Mouse (Mus musculus) erythroblast, embryonic 14.5 days (primary cell): ENCODE data around the gene Hoxa7. TPM values are rescaled to one million over a fixed set of nuclear protein-coding genes. Genes with fewer than 3 reads are reported as not detected.
A peak's percentile ranks its signal among the peaks of the same experiment; 100 is the strongest.

ENCODE experiments used
- H3K27me3 ChIP-seq: 2 replicates; pipeline ENCODE4 v1.6.1; 2012; ENCODE audit warnings: inconsistent platforms; ENCODE audit not compliant: control insufficient read depth
- H3K36me3 ChIP-seq: 2 replicates; pipeline ENCODE4 v1.6.1; 2012; ENCODE audit warnings: mild to moderate bottlenecking, inconsistent platforms; ENCODE audit not compliant: control insufficient read depth
- H3K4me1 ChIP-seq: 2 replicates; pipeline ENCODE4 v1.6.1; 2012; ENCODE audit warnings: inconsistent platforms; ENCODE audit not compliant: control insufficient read depth
- H3K4me3 ChIP-seq: replicated peaks from 2 replicates; pipeline ENCODE3; 2012; ENCODE audit warnings: moderate library complexity, mild to moderate bottlenecking, inconsistent platforms
- H3K9me3 ChIP-seq: 2 replicates; pipeline ENCODE4 v1.6.1; 2012; ENCODE audit warnings: low read length, inconsistent platforms, mixed read lengths; ENCODE audit not compliant: control insufficient read depth
- GATA1 ChIP-seq: IDR thresholded peaks from 2 replicates; pipeline ENCODE4 v1.6.1; 2012; ENCODE audit warnings: low read length, inconsistent platforms, mixed read lengths
- TAL1 ChIP-seq: IDR thresholded peaks from 3 replicates; pipeline ENCODE4 v1.6.1; 2012; ENCODE audit warnings: low read length, inconsistent platforms, mixed read lengths
- polyA plus RNA-seq: library from polyadenylated mRNA; stranded (reverse); fragments of >175 nt; gene quantifications from 2 replicates; pipeline ENCODE4 v1.2.3, GENCODE M21; 2012

Hoxa7 gene
- polyA plus RNA-seq, 1 experiment = 0.02 TPM

GRCm38 (mm10) chr6:52196811-52197210 is 24.8 kb downstream of the Hoxa7 start:
- H3K9me3 ChIP-seq = peaks cover 3% of the 10 kb centered on the region; the same call in 1 of the 2 replicates
- no peak overlapping the region for H3K4me3 ChIP-seq
- no peaks in the 10 kb centered on the region for H3K36me3 ChIP-seq
- H3K4me1 ChIP-seq = peaks cover 3% of the 10 kb centered on the region
- TF ChIP-seq TAL1 (no peak), GATA1 (no peak)
- H3K27me3 ChIP-seq = peaks cover 99% of the 10 kb centered on the region

GRCm38 (mm10) chr6:52194690-52195089 is 27.0 kb downstream of the Hoxa7 start:
- H3K4me3 ChIP-seq = no peak overlapping the region
- no peaks in the 10 kb centered on the region for H3K36me3 ChIP-seq
- H3K4me1 ChIP-seq = peaks cover 4% of the 10 kb centered on the region
- TF ChIP-seq TAL1 = no peak
- TF ChIP-seq GATA1 = no peak
- H3K27me3 ChIP-seq = peaks cover 98% of the 10 kb centered on the region
- peaks cover 3% of the 10 kb centered on the region; the same call in 1 of the 2 replicates for H3K9me3 ChIP-seq

DNA sequence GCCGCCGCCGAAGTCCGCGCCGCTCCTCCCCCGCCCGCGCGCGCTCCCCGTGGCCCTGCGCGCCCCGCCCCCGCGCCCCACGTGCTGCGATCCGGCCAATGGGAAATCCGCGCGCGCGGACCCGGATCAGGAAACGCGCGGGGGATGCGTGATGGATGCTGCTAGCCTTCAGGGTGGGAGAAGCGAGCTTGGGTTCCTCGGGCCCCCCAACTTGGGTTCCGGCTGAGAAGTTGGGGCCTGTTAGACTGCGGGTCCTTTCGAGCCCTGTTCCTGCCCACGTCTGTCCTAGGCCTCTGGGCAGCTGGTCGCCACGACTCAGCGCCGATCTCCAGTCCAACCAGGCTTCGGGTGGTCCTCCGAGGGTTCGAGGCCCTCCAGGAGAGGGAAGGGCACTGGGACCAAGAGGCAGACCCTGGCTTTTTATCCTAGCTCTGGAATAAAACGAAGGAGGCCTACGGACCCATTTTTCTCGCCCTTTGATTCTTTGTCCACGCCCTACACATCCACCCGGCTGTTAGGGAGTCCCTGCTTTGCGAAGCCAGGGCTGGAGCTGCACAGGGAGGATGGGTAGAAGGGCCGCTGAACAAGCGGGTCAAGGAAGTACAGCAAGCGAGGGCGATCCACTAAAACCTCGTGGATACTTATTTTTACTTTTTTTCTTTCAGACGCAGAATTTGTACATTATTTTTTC is 29.6 kb downstream of the Hoxa7 start:
- TF ChIP-seq GATA1 (no peak), TAL1 (no peak)
- H3K4me1 ChIP-seq = peaks cover 4% of the 10 kb centered on the region
- peak overlapping the region; percentile 50 for H3K4me3 ChIP-seq
- H3K27me3 ChIP-seq = peaks cover 99% of the 10 kb centered on the region
- H3K36me3 ChIP-seq = no peaks in the 10 kb centered on the region
- H3K9me3 ChIP-seq = peaks cover 3% of the 10 kb centered on the region; the same call in 1 of the 2 replicates

- Histone ChIP-seq H3K36me3 (no peaks in the 10 kb centered on the region), H3K9me3 (peaks cover 3% of the 10 kb centered on the region; the same call in 1 of the 2 replicates), H3K27me3 (peaks cover 99% of the 10 kb centered on the region), H3K4me1 (peaks cover 4% of the 10 kb centered on the region), H3K4me3 (peak within 1 kb of the TSS; percentile 50)
- TF ChIP-seq TAL1 = no peak
- no peak for TF ChIP-seq GATA1
These were observed 30.5 kb downstream of the Hoxa7 start, which contains the start of gene Hoxa4 for GRCm38 (mm10) chr6:52190906-52191810. Gene Hoxa4 (minus strand): TSS chr6:52191753.

- peaks cover 3% of the 10 kb centered on the region; the same call in 1 of the 2 replicates for H3K9me3 ChIP-seq
- H3K4me1 ChIP-seq = peaks cover 4% of the 10 kb centered on the region
- H3K36me3 ChIP-seq = no peaks in the 10 kb centered on the region
- H3K27me3 ChIP-seq = peaks cover 99% of the 10 kb centered on the region
- no peak overlapping the region for H3K4me3 ChIP-seq
- TF ChIP-seq GATA1 = no peak
- no peak for TF ChIP-seq TAL1
These were observed 31.2 kb downstream of the Hoxa7 start for GRCm38 (mm10) chr6:52190410-52190809.

DNA sequence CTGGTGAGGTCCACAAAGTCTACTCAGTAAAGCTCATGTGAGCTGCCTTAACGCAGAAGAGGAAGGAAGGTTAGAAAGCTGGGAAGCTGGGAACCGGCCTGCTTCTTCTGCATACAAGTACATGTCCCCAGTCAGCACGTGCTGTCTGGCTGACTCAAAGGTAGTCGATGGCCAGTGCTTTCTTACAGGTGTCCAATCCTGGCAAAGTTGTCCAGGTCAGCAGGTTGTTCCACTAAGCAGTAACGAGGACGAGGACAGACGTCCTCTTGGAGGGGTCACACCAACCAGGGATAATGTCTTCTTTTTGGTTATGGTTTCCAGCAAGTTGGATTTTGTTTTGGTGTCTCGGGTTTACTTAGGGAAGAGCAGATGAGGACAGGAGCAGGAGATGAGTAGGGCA is 31.7 kb downstream of the Hoxa7 start:
- Histone ChIP-seq H3K36me3 (no peaks in the 10 kb centered on the region), H3K9me3 (peaks cover 3% of the 10 kb centered on the region; the same call in 1 of the 2 replicates), H3K27me3 (peaks cover 99% of the 10 kb centered on the region), H3K4me3 (no peak overlapping the region), H3K4me1 (peaks cover 4% of the 10 kb centered on the region)
- no peak for TF ChIP-seq TAL1

DNA sequence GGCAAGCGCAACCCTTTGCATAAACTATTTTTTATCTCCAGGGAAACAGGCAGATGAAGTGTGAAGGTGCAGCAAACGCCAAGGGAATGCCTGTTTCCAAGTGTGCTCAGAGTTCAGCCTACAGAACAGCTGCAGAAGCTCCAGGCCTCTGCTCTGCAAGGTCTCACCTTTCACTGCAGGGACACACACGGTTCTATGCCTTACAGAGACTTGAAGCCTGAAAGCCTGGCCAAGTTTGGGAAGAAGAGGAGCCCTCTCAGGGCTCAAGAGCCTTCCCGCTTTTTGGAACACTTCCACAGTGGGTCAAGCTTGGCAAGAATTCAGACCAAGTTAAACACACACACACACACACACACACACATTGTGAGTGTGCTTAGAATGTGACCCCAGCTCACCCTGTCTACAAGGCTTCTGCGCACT is 32.5 kb downstream of the Hoxa7 start:
- peaks cover 99% of the 10 kb centered on the region for H3K27me3 ChIP-seq
- TF ChIP-seq TAL1 = no peak
- no peak for TF ChIP-seq GATA1
- no peak overlapping the region for H3K4me3 ChIP-seq
- peaks cover 4% of the 10 kb centered on the region for H3K4me1 ChIP-seq
- H3K9me3 ChIP-seq = peaks cover 3% of the 10 kb centered on the region; the same call in 1 of the 2 replicates
- H3K36me3 ChIP-seq = no peaks in the 10 kb centered on the region

DNA sequence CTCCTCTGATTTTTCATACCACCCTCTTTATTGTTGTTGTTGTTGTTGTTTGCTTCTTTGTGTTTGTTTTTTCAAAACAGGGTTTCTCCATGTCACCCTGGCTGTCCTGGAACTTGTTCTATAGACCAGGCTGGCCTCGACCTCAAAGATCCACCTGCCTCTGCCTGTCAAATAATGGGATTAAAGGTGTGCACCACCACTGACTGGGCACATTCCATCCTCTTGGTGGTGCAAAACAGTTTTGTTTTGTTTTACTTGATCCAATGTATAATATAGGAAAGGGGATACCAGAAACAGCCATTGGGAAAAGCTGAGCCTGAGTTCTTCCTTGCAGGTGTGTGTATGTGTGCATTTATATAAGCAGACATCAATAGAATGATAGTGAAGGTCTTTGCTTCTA is 35.2 kb downstream of the Hoxa7 start:
- Histone ChIP-seq H3K4me1 (no peaks in the 10 kb centered on the region), H3K9me3 (no peaks in the 10 kb centered on the region), H3K27me3 (peaks cover 88% of the 10 kb centered on the region), H3K36me3 (no peaks in the 10 kb centered on the region), H3K4me3 (no peak overlapping the region)
- no peak for TF ChIP-seq TAL1
- no peak for TF ChIP-seq GATA1

DNA sequence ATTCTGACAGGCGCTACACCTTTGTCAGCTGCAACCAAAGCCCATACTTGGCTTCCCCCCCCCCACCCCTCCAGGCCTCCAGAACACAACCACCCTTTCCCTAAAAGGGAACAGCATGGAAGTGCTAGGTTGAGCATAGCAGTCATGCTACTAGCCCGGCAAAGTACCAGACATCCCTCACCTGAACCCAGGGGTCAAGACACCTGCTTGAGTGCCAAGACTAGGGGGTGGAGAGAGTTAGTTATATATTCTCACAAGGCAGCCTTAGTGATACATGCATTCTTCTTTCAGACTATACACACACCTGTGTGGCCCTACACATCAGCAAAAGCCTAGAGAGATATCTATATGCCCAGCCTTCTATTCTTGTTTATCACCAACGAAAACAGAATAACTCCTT is 35.8 kb downstream of the Hoxa7 start:
- Histone ChIP-seq H3K4me3 (no peak overlapping the region), H3K27me3 (peaks cover 87% of the 10 kb centered on the region), H3K4me1 (no peaks in the 10 kb centered on the region), H3K36me3 (no peaks in the 10 kb centered on the region), H3K9me3 (no peaks in the 10 kb centered on the region)
- TF ChIP-seq GATA1 (no peak), TAL1 (no peak)
